Mouse (Mus musculus) stomach, postnatal 0 days (tissue): Measurements from ENCODE around the gene H2-M9. TPM values are rescaled to one million over a fixed set of nuclear protein-coding genes. Genes with fewer than 3 reads are reported as not detected.

Experiments used
- ATAC-seq: fragments of 200-750 bp; cut with Nextera tagmentation; 2 replicates; pipeline ENCODE4 v1.8.0; 2017; ENCODE audit not compliant: low FRiP score, low TSS enrichment
- DNase-seq: peaks from one replicate; pipeline ENCODE4 v3.0.0-alpha.2; 2016; ENCODE audit warnings: low spot score
- H3K27ac ChIP-seq: fragments of 300-500 bp; sonication (generic); replicated peaks from 2 replicates; pipeline ENCODE4 v1.5.1; 2014; ENCODE audit warnings: mild to moderate bottlenecking, control low read depth
- H3K27me3 ChIP-seq: fragments of 300-500 bp; sonication (generic); 2 replicates; pipeline ENCODE4 v1.6.1; 2014; ENCODE audit warnings: low read length; ENCODE audit not compliant: control insufficient read depth, insufficient read depth
- H3K36me3 ChIP-seq: fragments of 300-500 bp; sonication (generic); 2 replicates; pipeline ENCODE4 v1.6.1; 2014; ENCODE audit warnings: low read length, mixed read lengths; ENCODE audit not compliant: control insufficient read depth, insufficient read depth
- H3K4me1 ChIP-seq: fragments of 300-500 bp; sonication (generic); replicated peaks from 2 replicates; pipeline ENCODE4 v1.6.1; 2014; ENCODE audit warnings: antibody characterized with exemption; ENCODE audit not compliant: control insufficient read depth, insufficient read depth
- H3K4me2 ChIP-seq: fragments of 300-500 bp; sonication (generic); replicated peaks from 2 replicates; pipeline ENCODE4 v1.6.1; 2014; ENCODE audit warnings: low read depth, mild to moderate bottlenecking, control low read depth, moderate library complexity
- H3K4me3 ChIP-seq: fragments of 300-500 bp; sonication (generic); 2 replicates; pipeline ENCODE4 v1.5.1; 2014; ENCODE audit warnings: low read depth, low read length, control low read depth
- H3K9ac ChIP-seq: fragments of 300-500 bp; sonication (generic); 2 replicates; pipeline ENCODE4 v1.6.1; 2014; ENCODE audit warnings: mild to moderate bottlenecking, low read length, control low read depth, mixed read lengths
- H3K9me3 ChIP-seq: fragments of 300-500 bp; sonication (generic); 2 replicates; pipeline ENCODE4 v1.6.1; 2016; ENCODE audit warnings: low read length; ENCODE audit not compliant: control insufficient read depth
- CTCF ChIP-seq: IDR thresholded peaks from 2 replicates; pipeline ENCODE4 v1.5.1; 2016; ENCODE audit warnings: antibody characterized with exemption, low read depth, mild to moderate bottlenecking, moderate library complexity
- EP300 ChIP-seq: optimal IDR thresholded peaks from 2 replicates; pipeline ENCODE3; 2016; ENCODE audit warnings: antibody characterized with exemption
- WGBS: fragments of 180-500 bp; shearing (Covaris S2); extraction: QIAGEN DNeasy Blood & Tissue Kit; methylation state at CpG from one replicate; pipeline ENCODE4 v1.1.7; 2014; 5-methylcytosine and 5-hydroxymethylcytosine counted together
- polyA plus RNA-seq: library from polyadenylated mRNA; unstranded; fragments of >200 nt; fragmentation: Nextera tagmentation; extraction: Ambion mirVana; gene quantifications from 2 replicates; pipeline ENCODE4 v1.2.1, GENCODE M21; 2015

Gene H2-M9
- not detected in 2 replicates for polyA plus RNA-seq

DNA sequence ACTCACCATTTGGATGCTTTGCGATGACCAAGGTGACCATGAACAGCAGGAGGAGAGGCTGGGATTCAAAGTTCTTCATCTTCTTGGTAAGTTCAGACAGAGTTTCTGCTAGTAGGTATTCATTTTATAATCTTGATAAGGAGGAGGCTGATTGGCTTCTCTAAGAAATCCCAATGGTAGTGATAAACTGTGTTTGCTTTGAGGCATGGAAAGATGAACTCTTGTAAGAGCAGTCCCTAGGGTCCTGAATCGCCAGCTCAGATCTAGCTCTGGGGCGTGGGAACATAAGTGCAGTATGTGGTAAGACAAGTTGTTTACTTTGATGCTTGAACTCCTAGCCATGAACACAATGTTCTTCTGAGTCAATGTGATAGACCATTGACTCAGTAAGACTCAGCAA, at the start of gene H2-M9:
TSS of gene H2-M9 (minus strand) at position 101 of the 400 bp plus-strand sequence.
- no peak within 1 kb of the TSS for H3K4me3 ChIP-seq
- no peaks in the 10 kb centered on the region for H3K9me3 ChIP-seq
- H3K27me3 ChIP-seq: no peaks in the 10 kb centered on the region
- H3K9ac ChIP-seq: no peak within 1 kb of the TSS
- ATAC-seq (no peak), DNase-seq (no peak)
- H3K27ac ChIP-seq: no peak within 1 kb of the TSS
- 88% methylated on average over 3 of the region's 3 CpGs for WGBS
- no peaks in the 10 kb centered on the region for H3K36me3 ChIP-seq
- H3K4me1 ChIP-seq: no peaks in the 10 kb centered on the region
- no peak within 1 kb of the TSS for H3K4me2 ChIP-seq
- TF ChIP-seq EP300 (no peak), CTCF (no peak)

DNA sequence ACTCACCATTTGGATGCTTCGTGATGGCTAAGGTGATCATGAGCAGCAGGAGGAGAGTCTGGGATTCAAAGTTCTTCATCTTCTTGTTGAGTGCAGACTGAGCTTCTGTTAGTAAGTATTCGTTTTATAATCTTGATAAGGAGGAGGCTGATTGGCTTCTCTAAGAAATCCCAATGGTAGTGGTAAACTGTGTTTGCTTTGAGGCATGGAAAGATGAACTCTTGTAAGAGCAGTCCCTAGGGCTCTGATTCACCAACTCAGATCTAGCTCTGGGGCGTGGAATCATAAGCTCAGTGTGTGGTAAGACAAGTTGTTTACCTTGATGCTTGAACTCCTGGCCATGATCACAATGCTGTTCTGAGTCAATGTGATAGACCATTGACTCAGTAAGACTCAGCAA, 29.7 kb upstream of the H2-M9 start, which contains the start of gene H2-M1:
TSS of gene H2-M1 (minus strand) at position 101 of the 400 bp plus-strand sequence.
- Histone ChIP-seq H3K9me3 (no peaks in the 10 kb centered on the region), H3K4me2 (no peak within 1 kb of the TSS), H3K9ac (no peak within 1 kb of the TSS), H3K4me1 (no peaks in the 10 kb centered on the region), H3K36me3 (no peaks in the 10 kb centered on the region), H3K27me3 (no peaks in the 10 kb centered on the region), H3K4me3 (no peak within 1 kb of the TSS), H3K27ac (no peak within 1 kb of the TSS)
- ATAC-seq (no peak), DNase-seq (no peak)
- TF ChIP-seq CTCF: no peak
- no peak for TF ChIP-seq EP300
- 73% methylated on average over 3 of the region's 3 CpGs for WGBS

Other genes starting within 250 kb of the H2-M9 start
- not detected in 2 replicates for gene H2-M10.4, start 180.3 kb downstream of the H2-M9 start, polyA plus RNA-seq
- gene H2-M11, start 95.6 kb downstream of the H2-M9 start, polyA plus RNA-seq: not detected in 2 replicates
- gene H2-M1, start 29.6 kb upstream of the H2-M9 start, polyA plus RNA-seq: not detected in 2 replicates
- gene H2-M10.5, start 130.2 kb upstream of the H2-M9 start, polyA plus RNA-seq: not detected in 2 replicates
- gene H2-M10.6, start 169.5 kb upstream of the H2-M9 start, polyA plus RNA-seq: not detected in 2 replicates
- gene Trim26, start 194.5 kb upstream of the H2-M9 start, polyA plus RNA-seq: 22.9 and 24.0 TPM in 2 replicates
- gene Trim15, start 224.5 kb upstream of the H2-M9 start, polyA plus RNA-seq: 2.0 and 2.1 TPM in 2 replicates
- gene Trim10, start 226.9 kb upstream of the H2-M9 start, polyA plus RNA-seq: 0.28 and 0.32 TPM in 2 replicates
- 0.80 and 1.0 TPM in 2 replicates for gene Trim40, start 247.5 kb upstream of the H2-M9 start, polyA plus RNA-seq